Mouse (Mus musculus) embryonic fibroblast, embryonic 13.5 days (primary cell): ENCODE data around the gene Gprc6a.

Source experiments
- CTCF ChIP-seq: IDR thresholded peaks from 2 replicates; pipeline ENCODE4 v1.5.1; 2011; ENCODE audit warnings: mild to moderate bottlenecking, control low read depth, low read length, moderate library complexity, borderline replicate concordance; ENCODE audit not compliant: insufficient read depth
- POLR2A ChIP-seq: IDR thresholded peaks from 2 replicates; pipeline ENCODE4 v1.6.1; 2011; ENCODE audit warnings: low read depth, mild to moderate bottlenecking, control low read depth, low read length, moderate library complexity

DNA sequence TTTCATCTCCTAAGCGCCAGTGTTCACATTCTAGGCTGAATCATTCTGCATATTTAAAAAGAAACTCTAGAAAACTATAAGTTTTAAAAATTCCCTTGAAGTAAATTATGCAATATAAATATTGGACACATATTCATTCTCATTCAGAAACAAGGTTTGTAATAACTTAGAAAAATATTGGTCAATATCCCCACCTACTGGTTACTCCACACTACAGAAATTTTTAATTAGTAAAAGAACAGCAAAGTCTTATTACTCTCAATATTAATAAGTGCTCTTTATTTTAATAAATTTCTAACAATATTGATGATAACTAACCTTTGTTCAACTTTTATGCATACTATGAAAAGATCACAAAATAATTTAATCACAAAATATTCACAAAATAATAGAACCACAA, 26.1 kb upstream of the Gprc6a start:
- TF ChIP-seq POLR2A (no peak), CTCF (no peak)
